Mouse (Mus musculus) retina, embryonic 14.5 days (tissue): Measurements from ENCODE around the gene Pik3c2b.

Experiments used
- DNase-seq: peaks from one replicate; pipeline ENCODE4 v3.0.0-alpha.2; 2015; ENCODE audit warnings: low spot score

The Pik3c2b gene

GRCm38 (mm10) chr1:133100980-133101798, 55.7 kb downstream of the Pik3c2b start:
- DNase-seq = peak; percentile 89

GRCm38 (mm10) chr1:133102108-133102507, 56.6 kb downstream of the Pik3c2b start:
- no peak for DNase-seq

GRCm38 (mm10) chr1:133103315-133103714, 57.8 kb downstream of the Pik3c2b start:
- no peak for DNase-seq

- no peak for DNase-seq
These were observed 58.4 kb downstream of the Pik3c2b start for GRCm38 (mm10) chr1:133103871-133104270.

GRCm38 (mm10) chr1:133116108-133116507, 70.6 kb downstream of the Pik3c2b start:
- no peak for DNase-seq

- no peak for DNase-seq
These were observed 72.7 kb downstream of the Pik3c2b start for GRCm38 (mm10) chr1:133118127-133118526.

- DNase-seq = no peak
These were observed 73.4 kb downstream of the Pik3c2b start for GRCm38 (mm10) chr1:133118844-133119243.

GRCm38 (mm10) chr1:133119931-133120712, 74.7 kb downstream of the Pik3c2b start:
- no peak for DNase-seq

GRCm38 (mm10) chr1:133121246-133121645, 75.8 kb downstream of the Pik3c2b start:
- DNase-seq = no peak

GRCm38 (mm10) chr1:133124137-133124536, 78.7 kb downstream of the Pik3c2b start:
- no peak for DNase-seq

- DNase-seq = no peak
These were observed 80.3 kb downstream of the Pik3c2b start for GRCm38 (mm10) chr1:133125640-133126364.

GRCm38 (mm10) chr1:133126365-133126740, 80.9 kb downstream of the Pik3c2b start:
- DNase-seq = no peak

GRCm38 (mm10) chr1:133127328-133127727, 81.9 kb downstream of the Pik3c2b start:
- no peak for DNase-seq

GRCm38 (mm10) chr1:133129471-133130221, 84.2 kb downstream of the Pik3c2b start:
- DNase-seq = no peak

GRCm38 (mm10) chr1:133130638-133131560, 85.4 kb downstream of the Pik3c2b start, which contains the start of gene Ppp1r15b:
Gene Ppp1r15b, plus strand, starts transcription at chr1:133131143.
- DNase-seq = peak; percentile 97

GRCm38 (mm10) chr1:133131561-133131905, 86.1 kb downstream of the Pik3c2b start:
- no peak for DNase-seq

GRCm38 (mm10) chr1:133131936-133132335, 86.5 kb downstream of the Pik3c2b start:
- no peak for DNase-seq

GRCm38 (mm10) chr1:133132388-133133326, 87.2 kb downstream of the Pik3c2b start:
- no peak for DNase-seq

- no peak for DNase-seq
These were observed 88.0 kb downstream of the Pik3c2b start for GRCm38 (mm10) chr1:133133425-133133824.

GRCm38 (mm10) chr1:133134071-133134470, 88.6 kb downstream of the Pik3c2b start:
- no peak for DNase-seq
